Mouse (Mus musculus) lung, postnatal 10 days (tissue): ENCODE measurements at regions not wholly inside any gene's neighbourhood (a gene's known extent, or its start where the extent isn't known, plus 50 kb on each side); places are given as distances from the start of the nearest gene placed in this dataset.

ENCODE experiments used
- DNase-seq: peaks from one replicate; pipeline ENCODE4 v3.0.0; 2021

- DNase-seq: no peak
Measured at GRCm38 (mm10) chr13:110599666-110600065, 204.8 kb downstream of the Plk2 start.

DNA sequence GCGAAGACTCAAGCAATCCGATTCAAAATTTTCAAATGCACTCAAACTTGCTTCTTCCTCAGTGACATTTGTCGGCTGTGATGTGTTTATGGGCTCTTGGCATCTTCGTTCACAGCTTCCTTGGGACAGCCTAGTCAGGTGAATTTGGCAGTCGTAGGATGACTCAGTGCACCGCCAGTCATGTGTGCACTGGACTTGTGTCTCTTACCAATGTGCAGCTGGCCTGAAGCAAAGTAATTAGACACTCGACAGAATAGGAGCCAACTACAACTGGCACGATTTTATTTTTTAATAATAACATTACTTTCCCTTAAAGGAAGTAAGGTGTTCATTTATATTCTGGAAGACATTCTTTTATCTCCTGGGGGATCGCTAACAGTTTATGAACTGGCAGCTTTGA is 205.5 kb downstream of the Plk2 start:
- no peak for DNase-seq

GRCm38 (mm10) chr13:110601352-110601751 is 206.5 kb downstream of the Plk2 start:
- DNase-seq: peak; percentile 2

DNA sequence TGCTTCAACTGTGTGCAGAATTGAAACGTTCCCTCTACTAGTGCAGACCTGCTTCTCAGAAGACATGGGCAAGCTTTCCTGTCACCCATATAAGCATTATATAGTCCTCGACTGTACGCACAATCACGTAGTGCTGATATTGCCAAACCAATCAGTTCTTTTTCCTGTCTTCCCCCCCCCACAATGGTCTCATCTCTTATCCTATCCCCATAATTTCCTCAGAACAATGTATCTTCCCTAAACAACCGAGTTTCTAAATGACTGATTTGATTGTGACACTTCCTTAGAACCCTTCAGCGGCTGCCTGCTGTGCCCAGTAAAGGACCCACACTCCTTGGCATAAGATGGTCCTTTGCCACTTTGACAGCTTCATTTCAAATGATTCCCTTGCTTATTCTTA is 207.0 kb downstream of the Plk2 start:
- DNase-seq: no peak

DNA sequence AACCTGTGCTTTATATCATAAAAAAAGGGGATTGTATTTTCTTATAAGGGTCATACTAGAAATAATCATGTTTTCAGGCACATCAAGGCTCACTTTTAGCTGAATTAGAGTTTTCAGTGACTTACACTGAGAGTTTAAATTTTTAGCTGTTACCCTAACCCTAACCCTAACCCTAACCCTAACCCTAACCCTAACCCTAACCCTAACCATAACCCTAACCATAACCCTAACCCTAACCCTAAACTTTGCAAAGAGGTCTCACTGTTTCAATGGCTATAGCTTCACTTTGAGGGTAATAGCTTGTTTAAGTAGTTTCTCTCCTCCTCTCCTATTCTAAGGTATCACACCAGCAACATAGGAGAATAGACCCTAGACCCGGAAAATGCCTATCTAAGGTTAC is 208.0 kb downstream of the Plk2 start:
- no peak for DNase-seq

- no peak for DNase-seq
Measured at GRCm38 (mm10) chr13:110619010-110619409, 224.2 kb downstream of the Plk2 start.

- DNase-seq: no peak
Measured at GRCm38 (mm10) chr13:110627136-110627535, 232.3 kb downstream of the Plk2 start.

GRCm38 (mm10) chr13:110627732-110628131 is 232.9 kb downstream of the Plk2 start:
- no peak for DNase-seq

- DNase-seq: no peak
Measured at GRCm38 (mm10) chr13:110628201-110628600, 233.4 kb downstream of the Plk2 start.

- DNase-seq: peak; percentile 35
Measured at GRCm38 (mm10) chr13:110633261-110633781, 238.5 kb downstream of the Plk2 start.

DNA sequence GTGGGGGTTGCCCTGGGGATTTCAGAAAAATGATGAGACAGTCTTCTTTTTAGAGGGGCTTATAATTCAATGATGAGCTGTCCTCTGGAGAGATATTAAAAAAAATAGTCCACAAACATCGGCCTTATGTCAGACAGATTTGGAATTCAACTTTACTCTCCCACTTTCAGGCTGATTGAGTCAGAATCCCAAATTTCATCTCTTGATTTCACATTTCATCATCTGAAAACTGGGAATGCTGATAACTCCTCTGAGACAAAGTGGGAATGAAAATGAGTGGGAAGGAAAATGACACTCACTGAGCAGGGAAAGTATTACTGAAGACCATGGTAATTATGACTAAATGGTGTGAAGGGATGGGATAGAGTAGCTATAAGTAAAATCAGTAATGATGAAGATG is 239.1 kb downstream of the Plk2 start:
- DNase-seq: no peak

DNA sequence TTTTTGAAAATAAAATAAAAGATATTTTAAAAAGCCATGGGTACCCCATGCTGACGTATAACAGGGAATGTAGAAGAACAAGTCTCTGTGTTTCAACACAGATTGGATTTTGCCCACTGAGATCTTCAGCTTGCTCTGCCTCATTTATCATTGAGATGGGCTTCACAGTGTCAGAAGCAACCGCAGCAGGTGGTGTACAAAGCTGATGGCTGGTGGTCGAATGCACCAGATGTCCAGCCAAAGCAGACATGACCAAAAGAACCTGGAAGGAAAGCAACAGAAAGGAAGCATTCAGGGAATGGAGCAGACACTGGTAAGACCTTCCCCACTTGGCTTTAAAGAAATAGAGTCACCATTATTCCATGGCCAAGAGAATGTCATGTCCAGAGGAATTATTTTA is 247.9 kb downstream of the Plk2 start:
- no peak for DNase-seq

DNA sequence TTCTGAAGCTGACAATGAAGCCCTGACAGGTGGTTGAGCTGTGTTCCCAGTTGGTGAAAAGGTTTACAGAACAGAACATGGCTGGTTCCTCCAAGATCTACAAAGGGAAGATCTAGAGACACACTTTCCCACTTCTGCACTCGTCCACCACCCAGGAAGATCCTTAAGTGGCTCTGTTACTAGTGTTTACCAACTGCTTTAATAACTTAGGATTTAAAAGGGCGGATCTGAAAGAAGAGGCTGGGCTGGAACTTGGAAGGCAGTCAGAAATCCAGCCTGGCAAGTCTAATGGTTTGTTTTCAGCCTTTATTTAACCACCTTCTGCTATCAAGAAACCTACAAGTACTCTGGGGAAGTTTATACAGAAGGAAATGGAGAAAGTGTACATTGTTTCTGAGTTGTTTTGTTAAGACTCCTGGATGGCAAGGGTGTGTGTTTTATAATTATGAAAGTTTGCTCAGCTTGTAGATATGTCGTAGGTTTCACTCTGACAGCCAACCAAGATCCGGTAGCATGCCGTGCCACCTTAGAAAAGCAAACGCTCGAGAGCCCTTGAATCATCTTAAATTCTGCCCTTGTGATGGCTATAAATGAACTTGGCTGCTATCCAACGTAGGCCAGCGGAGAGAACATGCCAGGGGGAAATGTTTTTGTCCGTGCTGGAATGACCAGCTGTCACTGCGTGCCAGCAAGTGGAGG is 248.5 kb downstream of the Plk2 start:
- peak; percentile 83 for DNase-seq

GRCm38 (mm10) chr13:110643897-110644213 is 249.0 kb downstream of the Plk2 start:
- no peak for DNase-seq

- no peak for DNase-seq
Measured at GRCm38 (mm10) chr13:110649378-110649777, 254.5 kb downstream of the Plk2 start.

GRCm38 (mm10) chr13:110649870-110650497 is 255.1 kb downstream of the Plk2 start:
- no peak for DNase-seq

DNA sequence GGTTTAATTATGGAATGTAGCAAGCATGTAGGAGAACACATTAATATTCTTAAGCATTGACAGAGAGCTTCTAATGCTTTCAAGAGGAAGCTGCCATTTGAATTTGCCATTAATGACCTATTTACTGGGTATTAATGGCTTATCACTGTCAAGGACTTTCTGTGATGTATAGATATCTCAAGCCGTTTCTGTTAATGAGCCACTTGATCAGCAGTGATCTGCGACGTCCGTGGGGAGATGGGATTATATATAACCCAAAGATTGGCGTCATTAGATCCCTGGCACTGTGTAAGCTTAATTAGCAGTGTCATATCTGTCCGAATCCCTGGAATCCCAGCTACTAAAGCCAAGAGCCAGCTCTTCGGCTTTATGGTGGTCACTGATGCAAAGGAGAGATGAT is 257.4 kb downstream of the Plk2 start:
- no peak for DNase-seq

DNA sequence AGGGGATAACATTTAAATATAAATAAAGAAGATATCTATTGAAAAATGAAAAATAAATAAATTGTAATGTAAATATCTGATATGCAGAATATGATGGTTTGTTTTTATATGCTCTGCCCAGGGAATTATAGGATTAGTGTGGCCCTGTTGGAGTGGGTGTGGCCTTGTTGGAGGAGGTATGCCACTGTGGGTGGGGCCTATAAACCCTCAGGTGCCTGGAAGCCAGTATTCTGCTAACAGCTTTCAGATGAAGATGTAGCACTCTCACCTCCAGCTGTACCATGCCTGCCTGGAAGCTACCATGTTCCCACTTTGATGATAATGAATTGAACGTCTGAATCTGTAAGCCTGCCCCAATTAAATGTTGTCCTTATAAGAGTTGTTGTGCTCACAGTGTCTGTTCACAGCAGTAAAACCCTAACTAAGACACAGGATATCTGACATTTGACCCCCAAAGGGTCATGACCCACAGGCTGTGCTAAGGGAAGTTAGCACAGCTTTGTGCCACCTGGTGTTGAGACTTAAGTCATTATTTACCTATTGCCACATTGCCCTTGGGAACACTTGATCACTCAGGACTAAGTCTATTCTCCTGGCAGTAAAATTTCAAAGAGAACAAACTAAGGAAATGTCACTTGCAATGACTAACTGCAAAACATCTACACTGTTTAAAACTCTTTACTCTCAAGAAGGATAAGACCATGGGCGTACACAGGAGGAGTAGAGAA is 270.4 kb downstream of the Plk2 start:
- no peak for DNase-seq

- DNase-seq: no peak
Measured at GRCm38 (mm10) chr13:110667276-110667956, 272.6 kb downstream of the Plk2 start.

DNA sequence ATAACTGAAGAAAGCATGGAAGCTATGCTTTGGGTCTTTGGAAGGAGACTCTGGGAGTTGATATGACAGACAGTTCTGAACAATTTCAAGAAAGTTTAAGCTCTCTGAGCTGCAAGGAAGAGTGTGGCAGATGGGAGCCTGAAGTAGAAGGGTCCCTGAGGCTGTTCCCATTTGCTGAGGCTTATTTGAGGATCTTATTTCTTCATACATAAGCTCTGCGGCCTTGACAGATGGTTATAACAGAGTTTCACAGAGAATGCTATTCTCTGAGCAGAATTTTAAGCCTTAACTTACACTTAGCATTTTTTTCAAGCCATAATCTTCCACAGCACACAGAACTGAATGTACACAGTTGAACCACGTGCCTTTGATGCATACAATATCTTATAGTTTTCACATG is 278.7 kb downstream of the Plk2 start:
- no peak for DNase-seq

DNA sequence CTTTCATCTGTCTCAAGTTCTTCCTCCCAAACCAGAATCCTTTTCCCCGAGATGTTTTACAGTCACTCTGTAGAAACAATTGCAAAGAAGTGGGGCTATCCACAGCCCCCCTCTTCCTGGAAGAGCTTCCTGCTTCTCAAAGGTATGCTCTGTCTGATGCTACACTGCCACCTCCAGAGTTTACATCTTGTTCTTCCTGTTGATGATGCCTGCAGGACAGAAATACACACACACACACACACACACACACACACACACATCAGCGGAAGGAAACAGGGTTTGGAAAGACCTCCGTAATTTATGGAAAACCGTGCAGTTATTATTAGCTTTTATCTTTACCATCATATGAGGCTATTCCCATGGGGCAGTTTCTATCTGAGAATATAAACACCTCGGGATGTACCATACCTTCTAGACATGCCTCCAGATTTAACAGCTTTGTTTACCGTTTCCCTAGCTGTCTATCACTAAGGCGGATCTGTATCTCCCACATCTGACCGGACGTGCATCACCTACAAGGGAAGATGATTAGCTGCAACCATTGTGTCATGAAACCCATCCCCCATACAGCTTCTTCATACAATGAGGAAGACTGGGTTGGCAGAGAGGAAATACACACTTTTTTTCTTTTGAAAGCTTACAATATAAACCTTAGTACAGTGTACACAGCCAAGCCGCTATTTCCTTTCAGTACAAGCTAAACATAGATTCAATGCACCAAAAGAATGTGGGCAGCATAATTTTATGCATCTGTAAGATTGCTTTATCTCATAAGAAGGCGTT is 288.6 kb downstream of the Plk2 start:
- DNase-seq: peak; percentile 69

DNA sequence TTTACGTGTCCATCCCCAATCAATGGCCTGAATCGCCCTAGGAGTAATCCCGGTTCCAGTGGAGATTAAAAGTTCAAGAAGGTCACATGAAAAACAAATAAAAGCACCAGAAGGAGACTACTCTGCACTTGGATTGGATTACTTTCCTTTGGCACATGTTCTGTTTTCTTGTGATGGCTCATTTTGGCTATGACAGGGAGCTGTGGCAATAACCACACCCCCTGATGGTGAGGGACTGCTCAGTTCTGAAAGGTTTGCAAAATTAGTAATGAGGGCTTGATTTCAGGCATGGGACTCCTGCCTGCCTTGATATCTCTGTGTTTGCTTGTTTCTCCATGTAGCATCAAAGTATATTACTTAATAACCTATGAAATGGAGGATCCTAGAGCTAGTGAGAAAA is 293.9 kb downstream of the Plk2 start:
- no peak for DNase-seq
